Mouse (Mus musculus) C2C12 (cell line): ENCODE results near the gene Cip2a.

Experiments used
- CTCF ChIP-seq: IDR thresholded peaks from one replicate; pipeline ENCODE4 v1.5.1; 2011; ENCODE audit not compliant: control insufficient read depth, insufficient read depth, insufficient read length
- MAX ChIP-seq: IDR thresholded peaks from one replicate; pipeline ENCODE4 v1.6.1; 2011; ENCODE audit warnings: mild to moderate bottlenecking, control low read depth

- TF ChIP-seq CTCF (no peak), MAX (no peak)
Observed at GRCm38 (mm10) chr16:48992437-48993230, 1.4 kb upstream of the Cip2a start.
